Mouse (Mus musculus) erythroblast, embryonic 14.5 days (primary cell): ENCODE measurements around the gene Crb1.

Source experiments
- GATA1 ChIP-seq: IDR thresholded peaks from 2 replicates; pipeline ENCODE4 v1.6.1; 2012; ENCODE audit warnings: low read length, inconsistent platforms, mixed read lengths
- TAL1 ChIP-seq: IDR thresholded peaks from 3 replicates; pipeline ENCODE4 v1.6.1; 2012; ENCODE audit warnings: low read length, inconsistent platforms, mixed read lengths

DNA sequence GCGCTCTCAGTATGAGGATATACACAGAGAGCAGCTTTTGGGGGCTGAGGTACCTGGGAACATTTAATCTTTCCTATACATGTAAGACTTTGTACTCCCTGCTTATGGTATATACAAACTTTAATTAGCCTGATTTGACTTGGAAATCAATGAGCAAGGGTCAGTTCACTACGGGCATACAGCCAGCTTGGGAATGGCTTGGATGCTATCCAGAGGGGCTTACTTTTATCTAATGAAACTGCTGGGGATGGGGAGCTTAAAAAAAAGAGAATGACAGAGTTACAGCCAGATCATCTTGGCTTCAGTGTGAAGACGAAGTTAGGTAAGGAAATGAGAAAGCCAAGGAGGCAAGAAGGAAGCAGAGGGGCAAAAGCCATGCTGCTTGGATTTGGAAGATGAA lies 48.1 kb upstream of the Crb1 start:
- no peak for TF ChIP-seq GATA1
- no peak for TF ChIP-seq TAL1
